Mouse (Mus musculus): ENCODE results near the gene Pigt.

DNA sequence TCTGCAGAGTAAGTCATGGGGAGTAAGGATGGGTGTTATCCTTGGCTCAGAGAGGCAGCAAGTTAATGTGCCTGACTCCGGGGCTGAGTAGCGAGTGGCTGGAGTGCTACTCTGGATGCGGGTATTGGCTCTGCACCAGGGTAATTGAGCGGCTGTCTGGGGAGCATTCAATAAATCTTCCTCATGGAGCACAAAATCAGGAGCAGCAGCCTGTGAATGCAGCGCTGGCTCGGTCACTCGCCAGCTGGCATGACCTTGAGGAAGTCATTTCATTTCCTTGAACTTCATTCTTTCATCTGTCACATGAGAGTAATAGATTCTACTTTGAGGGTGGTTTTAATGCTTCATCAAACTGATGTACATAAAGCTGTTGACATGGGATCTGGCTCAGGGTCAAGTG is 3.2 kb downstream of the Pigt start:
- no peak for TF ChIP-seq CTCF (IDR thresholded peaks at IDR 0.05; ENCODE audit: extremely low read depth, insufficient read depth, low read length)
- TF ChIP-seq POLR2A (IDR thresholded peaks at IDR 0.05; ENCODE audit: extremely low read depth, insufficient read depth, low read length) = no peak

Measured in cortical plate, adult 2 months (tissue).